ENCODE assay signal across 21 mouse cellular contexts in genomic region chr17:29994459-29994858, GRCm38 (mm10).
"Had no signal": no experiment of that assay in that cellular context is flagged by ENCODE, and none has a peak within 500 bp of the region (broad histone marks: within the 10 kb centered on the region; RNA-seq: fewer than 3 reads in every experiment).

No protein-coding gene starts in this region.

- H3K4me2 ChIP-seq: heart, embryonic 12.5 days; hindbrain, embryonic 12.5 days; hindbrain, embryonic 14.5 days; kidney, embryonic 15.5 days; limb, embryonic 13.5 days; limb, embryonic 15.5 days; liver, embryonic 12.5 days had no signal

- H3K9me3 ChIP-seq: heart, embryonic 10.5 days; heart, embryonic 12.5 days; hindbrain, embryonic 12.5 days; kidney, embryonic 15.5 days; limb, embryonic 15.5 days; liver, embryonic 12.5 days had no signal

- H3K36me3 ChIP-seq: heart, embryonic 10.5 days; heart, embryonic 12.5 days; hindbrain, embryonic 10.5 days; hindbrain, embryonic 12.5 days; kidney, embryonic 15.5 days; limb, embryonic 13.5 days; limb, embryonic 15.5 days; liver, embryonic 12.5 days had no signal

- H3K4me1 ChIP-seq: heart, embryonic 12.5 days; kidney, embryonic 15.5 days; limb, embryonic 13.5 days had no signal

- H3K9ac ChIP-seq: heart, embryonic 12.5 days; hindbrain, embryonic 12.5 days; hindbrain, embryonic 14.5 days; kidney, embryonic 15.5 days; limb, embryonic 13.5 days; limb, embryonic 15.5 days; liver, embryonic 12.5 days; liver, embryonic 14.5 days had no signal

- DNase-seq: gastrocnemius, adult 2 months; gastrocnemius, postnatal 10 days; gastrocnemius, postnatal 25 days; heart, postnatal 10 days; heart, postnatal 4 days; kidney, postnatal 14 days; layer of hippocampus, adult 9-11 months; layer of hippocampus, postnatal 36 days; left cerebral cortex, postnatal 4 days had no signal

- ATAC-seq: intestine, embryonic 16.5 days; liver, embryonic 12.5 days had no signal

- H3K27me3 ChIP-seq: heart, embryonic 12.5 days; hindbrain, embryonic 12.5 days; kidney, embryonic 15.5 days; limb, embryonic 13.5 days; limb, embryonic 15.5 days had no signal

- H3K4me3 ChIP-seq: gastrocnemius, adult 2 months; heart, embryonic 10.5 days; heart, embryonic 12.5 days; hindbrain, embryonic 10.5 days; hindbrain, embryonic 12.5 days; kidney, embryonic 15.5 days; limb, embryonic 13.5 days; limb, embryonic 15.5 days; liver, embryonic 12.5 days had no signal

- H3K27ac ChIP-seq: gastrocnemius, adult 2 months; heart, embryonic 10.5 days; hindbrain, embryonic 10.5 days; hindbrain, embryonic 12.5 days; hindbrain, embryonic 14.5 days; kidney, embryonic 15.5 days; kidney, postnatal 0 days; limb, embryonic 13.5 days; limb, embryonic 15.5 days; liver, embryonic 12.5 days; liver, embryonic 14.5 days had no signal
